Mouse (Mus musculus) left cerebral cortex, adult 2 months (tissue): ENCODE results near the gene Hnrnpd. TPM values are rescaled to one million over a fixed set of nuclear protein-coding genes. Genes with fewer than 3 reads are reported as not detected.

Experiments
- DNase-seq, 2 experiments: peaks; one replicate each; pipeline ENCODE4 v3.0.0; 2021 to 2022; ENCODE audit warnings: low spot score in 2 of 2, mixed read lengths in 1 of 2; ENCODE audit errors: extremely low spot score in 1 of 2
- H3K27ac ChIP-seq: fragments of 200-600 bp; 2 replicates; pipeline ENCODE4 v1.8.1; 2022
- H3K4me3 ChIP-seq: fragments of 200-600 bp; 2 replicates; pipeline ENCODE4 v1.8.1; 2022
- CTCF ChIP-seq: fragments of 200-600 bp; IDR thresholded peaks from 2 replicates; pipeline ENCODE4 v1.8.1; 2022; ENCODE audit warnings: antibody characterized with exemption, mild to moderate bottlenecking, moderate library complexity
- intact Hi-C: fragments of 180-260 bp; cut with DNase I; formaldehyde crosslinking; loops from one replicate; pipeline ENCODE4 v1.15.1; 2025
- total RNA-seq, 2 experiments: library from RNA; stranded (reverse); gene quantifications; 2 replicates each; pipeline ENCODE4 v1.2.3; 2021

Gene Hnrnpd
- total RNA-seq, 2 experiments from 2014 or later: 194 to 222 TPM

GRCm38 (mm10) chr5:100000048-100000447, 21.3 kb upstream of the Hnrnpd start:
- DNase-seq: no peak
- no peak for TF ChIP-seq CTCF
- intact Hi-C loops: no loop called here
- no peak overlapping the region for H3K27ac ChIP-seq
- H3K4me3 ChIP-seq: no peak overlapping the region

- intact Hi-C loops: no loop called here
- DNase-seq: no peak
- H3K27ac ChIP-seq: no peak overlapping the region
- TF ChIP-seq CTCF: no peak
- no peak overlapping the region for H3K4me3 ChIP-seq
Measured at GRCm38 (mm10) chr5:99994680-99995079, 15.9 kb upstream of the Hnrnpd start.

- DNase-seq: no peak
- intact Hi-C loops: no loop called here
- Histone ChIP-seq H3K27ac (no peak overlapping the region), H3K4me3 (no peak overlapping the region)
- TF ChIP-seq CTCF: no peak
Measured at GRCm38 (mm10) chr5:99994166-99994565, 15.4 kb upstream of the Hnrnpd start.

- intact Hi-C loops: no loop called here
Measured at GRCm38 (mm10) chr5:99983452-99984061, 4.8 kb upstream of the Hnrnpd start.

GRCm38 (mm10) chr5:99977516-99978301, 1.0 kb downstream of the Hnrnpd start:
- TF ChIP-seq CTCF: no peak
- peak; percentile 63 to 77 for DNase-seq
- peak overlapping the region; percentile 76 for H3K4me3 ChIP-seq
- peak overlapping the region; percentile 95 for H3K27ac ChIP-seq
- intact Hi-C loops: loop anchor here (5.0 kb wide), 2 partner anchors 70 to 440 kb away; partner anchors contain the start of genes Sec31a and Vamp9

More at GRCm38 (mm10) chr5:99983452-99984061, 4.8 kb upstream of the Hnrnpd start:
- TF ChIP-seq CTCF: no peak
- no peak overlapping the region for H3K27ac ChIP-seq
- no peak for DNase-seq
- H3K4me3 ChIP-seq: no peak overlapping the region

GRCm38 (mm10) chr5:99976334-99976955, 2.3 kb downstream of the Hnrnpd start:
- DNase-seq: no peak
- H3K27ac ChIP-seq: no peak overlapping the region
- TF ChIP-seq CTCF: no peak
- intact Hi-C loops: loop anchor here (5.0 kb wide), 2 partner anchors 69 to 441 kb away; partner anchors contain the start of genes Sec31a and Vamp9
- peak overlapping the region; percentile 76 for H3K4me3 ChIP-seq

GRCm38 (mm10) chr5:99975776-99976175, 3.0 kb downstream of the Hnrnpd start:
- H3K4me3 ChIP-seq: peak overlapping the region; percentile 76; the same call in 1 of the 2 replicates
- DNase-seq: no peak
- no peak for TF ChIP-seq CTCF
- no peak overlapping the region for H3K27ac ChIP-seq
- intact Hi-C loops: loop anchor here (5.0 kb wide), 2 partner anchors 68 to 442 kb away; partner anchors contain the start of genes Sec31a and Vamp9

- intact Hi-C loops: loop anchor here (5.0 kb wide), 2 partner anchors 68 to 442 kb away; partner anchors contain the start of genes Sec31a and Vamp9
- Histone ChIP-seq H3K27ac (no peak overlapping the region), H3K4me3 (no peak overlapping the region)
- DNase-seq: no peak
- no peak for TF ChIP-seq CTCF
Measured at GRCm38 (mm10) chr5:99975061-99975460, 3.7 kb downstream of the Hnrnpd start.

GRCm38 (mm10) chr5:99973941-99974340, 4.8 kb downstream of the Hnrnpd start:
- intact Hi-C loops: no loop called here
- DNase-seq: no peak
- Histone ChIP-seq H3K4me3 (no peak overlapping the region), H3K27ac (no peak overlapping the region)
- no peak for TF ChIP-seq CTCF

GRCm38 (mm10) chr5:99959960-99960359, 18.8 kb downstream of the Hnrnpd start:
- TF ChIP-seq CTCF: no peak
- intact Hi-C loops: no loop called here
- Histone ChIP-seq H3K27ac (no peak overlapping the region), H3K4me3 (no peak overlapping the region)
- DNase-seq: no peak

- Histone ChIP-seq H3K27ac (no peak overlapping the region), H3K4me3 (no peak overlapping the region)
- TF ChIP-seq CTCF: no peak
- DNase-seq: peak in 1 of 2 experiments; percentile 4
- intact Hi-C loops: no loop called here
Measured at GRCm38 (mm10) chr5:99959236-99959936, 19.4 kb downstream of the Hnrnpd start.
